Mouse (Mus musculus) brain, adult 2 months (tissue): ENCODE measurements around the gene Camta1.

Source experiments
- DNase-seq: peaks from one replicate; pipeline ENCODE4 v3.0.0; 2011; ENCODE audit warnings: low read depth, low spot score

The Camta1 gene

DNA sequence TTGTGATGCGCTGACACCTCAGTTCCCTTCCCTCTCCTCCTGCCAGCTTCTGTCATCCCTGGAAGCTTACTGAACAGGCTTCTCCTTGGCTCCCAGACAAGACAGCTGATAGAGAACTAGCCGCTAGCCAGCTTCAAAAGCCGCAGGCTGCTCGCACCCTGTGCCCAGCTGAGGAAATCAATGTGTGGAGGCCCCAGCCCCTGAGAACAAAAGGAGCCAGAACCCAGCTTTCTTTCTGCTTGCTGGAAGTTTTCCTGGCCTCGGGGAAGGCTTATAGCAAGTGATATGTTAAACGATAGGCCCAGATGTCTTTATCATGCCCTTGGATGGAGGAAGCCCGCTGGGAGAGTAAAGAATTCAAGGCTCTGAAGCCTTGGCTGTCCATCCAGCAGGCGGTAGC is 411.7 kb downstream of the Camta1 start:
- DNase-seq = peak; percentile 35

DNA sequence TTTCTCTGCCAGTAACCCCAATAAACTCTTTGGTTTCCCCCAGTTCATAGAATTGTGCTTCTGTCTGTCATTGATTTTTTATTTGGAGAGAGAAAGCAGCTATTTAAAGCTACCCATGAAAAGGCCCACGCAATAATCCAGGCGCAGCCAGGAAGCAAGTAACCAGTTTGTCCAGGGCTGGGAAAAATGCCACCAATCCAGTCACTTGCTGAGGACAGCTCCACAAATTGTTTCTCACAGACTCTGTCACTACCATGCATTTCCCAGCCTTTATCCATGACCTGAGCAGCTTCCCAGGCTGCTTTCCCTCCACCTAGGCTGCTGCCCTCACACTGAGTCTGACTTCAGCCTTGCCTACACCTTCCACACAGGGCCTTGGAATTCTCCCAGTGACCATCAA is 413.3 kb downstream of the Camta1 start:
- peak; percentile 73 for DNase-seq

DNA sequence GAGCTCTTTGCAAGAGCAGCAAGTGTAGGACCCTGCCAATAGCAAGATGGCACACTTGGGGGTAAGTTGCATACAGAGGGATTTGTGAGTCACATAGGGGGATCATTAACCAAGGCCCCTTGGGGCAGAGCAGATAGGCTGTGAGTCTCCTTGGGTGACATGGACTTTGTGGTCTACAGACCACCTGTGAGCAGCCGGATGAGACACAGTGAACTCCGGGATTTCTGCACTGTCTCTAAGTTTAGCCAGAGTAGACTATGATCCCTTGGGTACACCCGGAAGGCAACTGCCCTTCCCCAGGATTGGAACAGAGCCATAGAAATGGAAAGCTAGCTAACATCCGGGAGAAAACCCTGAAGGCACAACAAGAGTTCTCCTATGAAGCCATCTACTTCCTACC is 417.0 kb downstream of the Camta1 start:
- no peak for DNase-seq

DNA sequence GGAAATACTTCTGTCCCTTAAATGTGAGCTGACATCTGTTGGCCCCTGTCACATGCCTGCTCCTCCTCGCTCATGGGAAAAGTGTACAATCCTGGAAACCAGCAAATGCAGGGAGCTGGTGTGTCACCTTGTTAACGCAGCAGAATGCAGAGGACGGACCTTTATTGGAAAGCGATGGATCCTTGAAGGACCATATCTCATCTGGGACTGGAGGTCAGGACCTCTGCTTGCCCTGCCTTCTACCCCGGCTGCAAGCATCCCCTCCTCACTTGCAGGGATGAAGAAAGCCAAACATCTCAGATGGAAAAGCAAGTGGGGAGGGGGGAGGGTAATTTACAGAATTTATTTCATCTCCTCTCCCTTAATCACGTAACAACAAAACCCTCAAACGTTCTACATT is 423.1 kb downstream of the Camta1 start:
- no peak for DNase-seq

DNA sequence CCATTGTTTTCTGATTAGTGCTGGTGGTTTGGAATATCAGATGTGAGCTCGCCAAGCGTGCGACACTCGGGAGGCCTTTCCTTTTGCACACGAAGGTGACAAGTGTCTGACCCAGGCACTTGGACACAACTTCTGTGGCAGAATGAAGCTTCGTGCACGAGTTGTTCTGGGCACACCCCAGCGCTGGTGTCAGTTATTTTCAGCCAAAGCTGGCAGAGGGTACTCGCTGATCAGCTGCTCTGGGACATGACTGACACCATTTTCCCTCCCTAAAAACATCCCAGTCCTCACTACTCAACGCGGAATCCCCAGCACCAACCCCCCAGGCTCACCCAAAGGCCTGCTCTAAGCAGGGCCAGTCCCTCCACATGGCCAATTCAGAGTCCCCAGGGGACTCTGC is 423.8 kb downstream of the Camta1 start:
- no peak for DNase-seq

DNA sequence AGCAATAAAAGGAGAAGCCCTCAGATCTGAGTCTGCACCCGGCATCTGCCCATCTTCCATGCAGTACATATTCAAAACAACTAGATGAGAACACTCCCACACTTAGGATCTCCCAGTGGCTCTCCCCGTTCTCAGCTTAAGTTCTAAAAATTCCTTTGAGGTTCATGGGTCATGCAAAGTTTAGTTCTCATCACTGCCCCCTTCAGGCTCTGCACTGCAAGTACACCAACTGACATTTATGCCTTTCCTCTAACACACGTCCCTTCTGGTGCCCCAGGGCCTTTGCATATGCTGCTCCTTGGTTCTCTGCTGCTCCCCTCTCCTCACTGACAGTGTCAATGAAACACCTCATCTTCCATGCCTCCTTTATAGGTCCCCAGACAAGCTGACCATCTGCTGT is 436.5 kb downstream of the Camta1 start:
- no peak for DNase-seq

DNA sequence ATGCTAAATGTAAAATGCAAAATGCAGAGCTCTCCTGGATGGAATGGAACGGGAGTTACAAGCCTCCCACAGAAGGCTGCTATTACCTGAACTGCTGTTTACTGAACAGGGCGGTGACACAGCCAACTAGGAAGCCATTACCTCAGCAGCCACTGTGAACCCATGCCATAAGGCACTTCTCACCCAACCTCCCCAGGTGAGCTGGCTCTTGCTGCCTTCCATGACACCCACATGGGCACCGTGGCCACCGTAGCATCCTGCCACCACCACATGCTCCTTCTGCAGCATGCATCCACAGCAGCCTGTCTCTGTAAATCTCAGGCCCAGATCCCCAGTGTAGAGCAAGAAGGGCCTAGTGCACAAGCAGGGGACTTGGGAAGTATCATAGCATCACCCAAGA is 438.8 kb downstream of the Camta1 start:
- peak; percentile 26 for DNase-seq

DNA sequence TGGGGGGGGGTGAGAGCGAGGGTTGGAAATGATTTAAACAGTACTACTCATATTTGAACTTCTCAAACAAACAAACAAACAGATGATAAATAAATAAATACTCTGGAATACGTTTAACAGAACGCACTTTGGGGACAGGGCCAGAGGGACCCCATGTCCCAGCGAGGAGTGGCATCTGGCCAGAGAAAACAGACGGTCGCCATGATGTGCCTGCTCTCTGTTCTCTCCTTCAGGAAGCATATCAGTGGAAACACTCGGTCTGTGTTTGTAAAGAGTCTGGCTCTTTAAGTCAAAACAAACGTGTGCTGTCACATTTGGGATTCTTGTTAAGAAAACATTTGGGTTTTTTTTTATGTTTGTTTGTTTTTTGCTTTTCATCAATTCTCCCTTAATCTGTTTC is 439.3 kb downstream of the Camta1 start:
- no peak for DNase-seq

DNA sequence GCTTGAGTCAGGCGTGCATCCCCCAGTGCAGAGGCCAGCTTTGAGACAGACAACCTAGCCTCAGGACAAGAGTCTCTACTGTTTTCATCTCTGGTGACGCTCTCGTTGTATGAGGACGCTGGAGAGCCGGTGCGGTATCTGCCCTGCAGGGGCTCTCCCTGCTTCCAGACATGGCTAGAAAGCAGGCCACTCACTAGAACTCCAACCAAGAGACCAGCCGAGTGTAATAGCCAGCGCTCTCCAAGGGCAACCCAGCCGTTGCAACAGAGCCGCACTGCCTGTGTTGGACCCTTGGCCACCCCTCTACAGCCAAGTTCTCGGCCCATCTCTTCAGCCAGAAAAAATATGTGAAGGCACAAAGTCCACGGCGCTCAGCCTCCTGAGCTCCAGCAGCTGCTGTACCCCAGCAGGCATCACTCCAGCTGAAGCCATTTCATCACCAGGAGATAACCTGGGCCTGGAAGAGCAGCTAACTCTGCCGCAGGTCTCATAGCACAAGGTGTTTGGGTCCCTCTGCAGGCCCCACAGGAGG is 443.3 kb downstream of the Camta1 start:
- DNase-seq = no peak

DNA sequence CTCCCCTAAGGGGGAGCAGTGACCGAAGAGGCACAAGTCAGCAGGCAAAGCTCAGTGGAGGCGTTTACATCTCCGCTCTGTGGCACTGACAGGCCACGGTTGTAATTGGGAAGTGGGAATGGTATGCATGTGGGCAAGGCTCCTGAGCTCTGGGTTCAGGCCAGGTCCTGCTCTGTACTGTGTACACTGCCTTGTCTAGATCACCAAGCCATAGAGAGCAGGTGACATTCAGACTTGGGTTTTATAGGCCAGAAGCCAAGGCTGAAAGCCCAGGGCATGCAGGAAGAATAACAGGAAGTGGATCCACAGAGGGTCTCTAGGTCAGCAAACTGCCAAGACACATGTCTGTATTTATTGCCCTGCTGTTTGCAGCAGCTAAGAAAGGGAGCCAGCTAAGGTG is 445.9 kb downstream of the Camta1 start:
- DNase-seq = no peak

DNA sequence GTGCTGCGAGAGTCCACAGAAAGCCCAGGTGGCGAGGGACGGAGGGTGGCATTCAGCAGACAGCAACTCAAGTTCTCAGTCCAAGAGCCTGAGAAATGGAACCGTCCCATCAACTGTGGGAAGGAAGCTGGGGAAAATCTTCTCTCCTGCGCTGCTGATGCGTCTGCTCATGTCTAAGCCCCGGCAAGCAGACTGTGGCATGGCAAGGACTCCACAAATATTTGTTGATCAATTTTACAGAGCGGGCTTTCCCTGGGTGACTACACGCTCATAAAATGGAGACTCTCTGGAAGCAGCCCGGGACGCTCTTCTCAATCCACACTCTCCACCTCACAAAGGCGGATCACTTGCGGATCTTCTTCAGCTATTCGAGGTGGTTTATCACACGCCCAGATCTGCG is 446.3 kb downstream of the Camta1 start:
- DNase-seq = no peak

DNA sequence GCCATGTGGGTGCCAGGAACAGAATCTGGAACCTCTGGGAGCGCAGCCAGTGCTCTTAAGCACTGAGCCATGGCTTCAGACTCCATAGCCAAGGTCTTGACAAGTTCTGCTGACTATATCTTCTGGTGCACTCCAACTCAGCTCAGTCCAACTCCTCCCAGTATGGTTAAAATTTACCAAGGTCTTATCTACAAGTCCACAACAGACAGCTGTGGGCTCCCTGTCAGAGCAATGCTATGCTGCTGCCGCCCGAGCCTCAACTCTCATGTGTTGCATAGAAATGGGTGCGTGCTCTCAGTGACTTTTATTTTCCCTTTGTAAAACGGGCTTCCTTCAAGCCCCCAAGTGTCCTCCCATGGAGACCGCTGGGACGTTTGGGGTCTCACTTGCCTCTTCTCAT is 446.7 kb downstream of the Camta1 start:
- no peak for DNase-seq

DNA sequence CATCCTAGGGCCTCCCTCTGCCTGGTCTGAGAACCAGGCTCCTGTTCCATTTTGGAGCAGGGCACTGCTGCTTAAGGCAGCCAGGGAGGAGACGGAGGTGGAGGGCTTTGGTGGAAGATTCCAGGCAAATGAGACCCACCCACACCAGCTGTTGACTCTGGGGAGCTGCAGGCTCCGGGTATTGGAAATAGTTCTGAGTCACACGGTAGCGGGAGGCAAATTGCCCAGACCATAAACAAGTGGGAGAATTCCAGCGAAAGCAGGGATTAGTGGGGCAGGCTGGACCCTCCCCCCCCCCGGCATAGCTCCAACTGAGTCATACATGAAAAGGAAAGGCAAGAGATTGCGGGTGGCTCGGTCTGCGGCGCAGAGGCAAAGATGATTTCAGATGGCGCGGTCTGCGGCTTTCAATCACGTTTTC is 450.0 kb downstream of the Camta1 start:
- peak; percentile 96 for DNase-seq

DNA sequence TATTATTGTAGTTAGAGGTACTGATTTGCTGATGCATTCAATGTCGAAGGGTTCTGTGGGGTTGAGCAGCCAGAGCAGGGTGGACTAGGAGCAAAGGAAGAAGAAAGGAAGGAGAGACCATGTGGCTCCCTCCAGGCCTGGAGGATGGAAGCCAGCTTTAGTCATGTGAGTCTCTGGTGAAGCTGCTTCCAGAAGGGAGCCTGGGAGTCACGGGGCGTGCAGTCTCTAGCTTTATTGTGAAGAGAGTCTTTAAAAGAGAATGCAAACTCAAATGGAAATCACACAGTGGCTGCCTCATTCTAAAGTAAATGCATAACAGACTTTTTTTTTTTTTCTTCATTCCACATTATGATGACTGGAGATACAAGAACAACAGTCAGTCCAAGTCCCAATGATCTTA is 450.7 kb downstream of the Camta1 start:
- peak; percentile 70 for DNase-seq

DNA sequence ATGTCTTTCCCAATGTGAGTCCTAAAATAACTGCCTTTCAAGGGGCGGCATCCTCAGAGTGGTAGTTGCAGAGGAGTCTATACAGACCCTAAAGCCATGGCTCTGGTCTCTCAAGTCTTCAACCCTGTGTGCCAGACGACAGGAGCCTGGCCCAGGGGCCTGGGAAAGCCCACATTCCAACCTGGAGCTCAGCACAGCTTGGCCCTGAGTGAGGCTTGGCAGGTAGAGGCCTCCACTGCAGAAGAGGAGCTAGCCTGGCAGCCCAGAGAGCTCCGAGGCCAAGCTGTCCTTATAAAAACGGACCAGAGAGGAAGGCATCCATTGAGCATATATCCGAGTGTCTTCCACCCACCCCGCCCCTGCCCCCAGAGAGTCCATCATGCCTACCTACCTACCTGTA is 452.4 kb downstream of the Camta1 start:
- DNase-seq = no peak

DNA sequence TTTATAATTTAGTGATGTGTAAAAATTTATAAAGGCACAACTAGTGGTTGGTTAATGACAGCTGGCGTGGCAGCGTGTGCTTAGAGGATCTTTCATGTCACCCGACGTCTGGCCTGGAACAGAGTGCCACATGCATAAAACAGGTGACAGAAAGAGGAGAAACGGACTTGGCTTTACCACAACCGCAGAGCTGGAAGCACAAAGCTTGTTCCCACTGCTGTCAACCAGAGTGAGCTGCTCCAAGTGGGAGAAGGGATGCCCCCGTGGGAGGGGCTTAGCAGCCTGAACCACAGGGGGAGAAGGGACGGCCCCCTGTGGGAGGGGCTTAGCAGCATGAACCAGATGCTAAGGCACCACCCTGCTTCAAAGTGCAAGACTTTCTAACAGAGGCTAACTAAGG is 452.9 kb downstream of the Camta1 start:
- no peak for DNase-seq

DNA sequence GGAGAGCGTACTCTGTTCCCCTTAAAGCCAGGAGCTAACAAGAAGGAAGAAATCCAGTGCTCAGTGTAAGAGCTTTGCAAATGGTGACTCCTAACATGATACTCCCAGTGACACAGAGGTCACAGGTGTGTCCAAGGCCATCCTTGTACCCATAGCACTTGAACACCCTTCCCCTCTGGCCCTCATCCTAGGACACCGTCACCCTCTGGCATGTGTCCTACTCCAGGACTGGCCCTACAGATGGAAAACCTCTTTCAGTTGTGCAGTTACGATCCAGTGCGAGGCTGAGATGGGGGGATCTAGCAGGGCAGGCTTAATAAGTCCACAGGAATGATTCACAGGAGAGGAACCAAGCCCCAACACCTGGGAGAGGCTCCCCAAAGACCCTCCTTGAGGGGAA is 453.4 kb downstream of the Camta1 start:
- no peak for DNase-seq

DNA sequence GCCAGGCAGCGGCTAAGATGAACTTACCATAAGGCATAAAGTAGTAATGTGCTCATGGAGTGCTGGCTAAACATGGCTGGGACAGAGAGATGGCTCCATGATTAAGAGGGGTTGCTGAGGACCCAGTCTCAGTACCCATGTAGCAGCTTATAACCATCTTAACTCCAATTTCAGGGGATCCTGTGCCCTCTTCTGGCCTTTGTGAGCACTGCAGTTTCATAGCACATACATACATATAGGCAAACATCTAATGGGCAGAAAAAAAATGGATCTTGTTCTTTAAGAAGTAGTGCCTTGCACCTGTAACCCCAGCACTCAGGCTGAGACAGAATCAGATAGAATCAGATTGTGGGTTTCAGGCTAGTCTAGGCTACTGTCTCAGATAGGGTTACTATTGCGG is 454.5 kb downstream of the Camta1 start:
- no peak for DNase-seq

DNA sequence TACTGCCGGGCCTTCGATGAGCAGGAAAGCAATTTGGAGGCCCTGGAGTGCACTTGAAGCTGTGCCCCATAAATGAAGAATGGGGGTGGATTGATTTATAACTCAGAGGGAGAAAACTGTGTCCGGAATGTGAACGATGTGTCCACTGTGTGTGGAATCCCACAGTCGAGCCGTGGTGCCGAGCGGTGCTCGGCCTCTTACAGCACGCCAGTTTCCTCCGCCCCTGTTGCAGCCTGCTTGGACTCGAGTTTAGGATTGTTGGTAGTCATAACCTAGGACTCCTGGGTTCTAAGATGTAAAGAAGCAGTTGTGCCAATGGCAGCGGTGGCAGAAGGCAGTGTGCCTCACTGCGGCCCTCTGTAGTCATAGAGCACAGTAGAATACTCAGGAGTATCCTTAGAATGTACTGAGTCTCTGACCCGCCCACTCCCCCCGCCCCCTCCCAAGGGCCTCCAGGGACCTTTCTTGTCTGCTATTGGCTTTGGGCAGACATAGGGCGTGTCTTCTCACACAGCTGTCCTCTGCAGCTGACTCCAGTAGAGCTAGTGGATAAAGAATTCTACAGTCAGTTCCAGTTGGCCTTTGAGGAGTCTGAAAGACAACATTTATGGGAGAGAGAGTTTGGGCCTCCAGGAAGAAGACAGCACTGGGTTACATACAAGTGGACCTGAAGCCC is 457.0 kb downstream of the Camta1 start:
- no peak for DNase-seq

DNA sequence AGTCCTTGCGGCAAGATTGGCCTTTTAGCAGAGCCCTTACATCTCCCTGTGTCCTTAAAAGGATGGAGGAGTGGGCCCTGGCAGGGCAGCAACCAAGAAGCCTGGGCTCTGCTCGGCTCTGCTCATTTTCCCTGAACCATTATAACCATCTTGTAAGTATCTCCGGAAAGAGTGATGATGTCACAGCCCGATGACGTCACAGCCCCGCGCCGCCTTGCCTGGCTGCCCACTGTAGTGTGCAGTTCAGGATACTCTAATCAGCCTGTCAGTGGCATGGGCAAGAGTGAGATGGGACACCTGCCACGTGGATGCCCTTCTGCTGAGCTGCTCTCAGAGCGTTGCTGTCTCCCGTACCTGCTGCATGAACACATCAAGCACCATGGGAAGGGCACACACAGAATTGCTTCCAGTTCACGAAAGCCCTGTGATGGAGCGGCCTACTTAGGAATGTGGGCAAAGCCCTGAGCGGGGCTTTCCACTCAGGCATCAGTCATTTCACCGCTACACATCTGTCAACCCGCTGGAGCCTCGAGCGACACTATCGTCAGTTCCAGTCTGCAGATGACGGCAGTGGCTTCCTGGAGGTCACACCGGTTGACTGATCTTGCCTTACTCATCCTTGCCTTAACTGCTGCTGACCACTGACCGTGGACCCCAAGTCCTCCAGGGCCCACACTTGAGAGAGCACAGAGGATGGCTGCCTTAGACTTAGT is 459.8 kb downstream of the Camta1 start:
- no peak for DNase-seq

DNA sequence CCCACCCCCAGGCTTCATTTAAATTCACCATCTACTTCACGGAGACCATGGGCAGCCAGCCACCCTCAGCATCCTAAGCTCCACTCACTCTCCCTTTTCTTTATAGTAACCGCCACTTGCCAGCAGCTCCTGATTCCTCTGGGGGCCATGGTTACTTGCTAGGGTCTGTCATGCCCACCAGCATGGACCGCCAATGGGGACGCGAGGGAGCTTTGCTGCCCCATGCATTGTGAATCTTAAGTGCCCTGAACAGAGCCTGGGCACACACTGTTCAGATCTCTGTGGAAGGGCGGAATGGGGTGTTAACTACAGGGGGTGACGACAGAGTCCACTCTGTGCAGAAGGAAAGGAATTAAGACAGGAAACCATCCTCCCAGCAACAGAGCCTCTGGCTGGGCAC is 465.1 kb downstream of the Camta1 start:
- no peak for DNase-seq

DNA sequence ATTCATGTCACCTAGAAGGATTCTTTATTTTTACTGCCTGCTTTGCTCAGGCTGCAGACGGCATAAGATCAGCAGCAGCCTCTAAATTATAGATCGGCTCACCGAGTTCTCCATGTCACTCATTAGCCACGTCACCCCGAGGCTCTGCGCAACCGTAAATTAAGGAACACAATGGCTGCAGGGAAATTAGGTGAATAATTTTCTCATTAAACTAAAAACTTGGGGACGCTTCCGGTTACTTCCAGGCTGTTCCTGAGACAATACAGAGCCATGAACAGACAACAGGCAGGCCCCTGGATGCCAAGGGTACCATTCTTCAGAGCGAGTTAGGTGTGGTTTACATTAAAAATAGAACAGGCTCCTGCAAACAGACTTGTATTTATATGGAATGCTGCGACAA is 472.3 kb downstream of the Camta1 start:
- no peak for DNase-seq

DNA sequence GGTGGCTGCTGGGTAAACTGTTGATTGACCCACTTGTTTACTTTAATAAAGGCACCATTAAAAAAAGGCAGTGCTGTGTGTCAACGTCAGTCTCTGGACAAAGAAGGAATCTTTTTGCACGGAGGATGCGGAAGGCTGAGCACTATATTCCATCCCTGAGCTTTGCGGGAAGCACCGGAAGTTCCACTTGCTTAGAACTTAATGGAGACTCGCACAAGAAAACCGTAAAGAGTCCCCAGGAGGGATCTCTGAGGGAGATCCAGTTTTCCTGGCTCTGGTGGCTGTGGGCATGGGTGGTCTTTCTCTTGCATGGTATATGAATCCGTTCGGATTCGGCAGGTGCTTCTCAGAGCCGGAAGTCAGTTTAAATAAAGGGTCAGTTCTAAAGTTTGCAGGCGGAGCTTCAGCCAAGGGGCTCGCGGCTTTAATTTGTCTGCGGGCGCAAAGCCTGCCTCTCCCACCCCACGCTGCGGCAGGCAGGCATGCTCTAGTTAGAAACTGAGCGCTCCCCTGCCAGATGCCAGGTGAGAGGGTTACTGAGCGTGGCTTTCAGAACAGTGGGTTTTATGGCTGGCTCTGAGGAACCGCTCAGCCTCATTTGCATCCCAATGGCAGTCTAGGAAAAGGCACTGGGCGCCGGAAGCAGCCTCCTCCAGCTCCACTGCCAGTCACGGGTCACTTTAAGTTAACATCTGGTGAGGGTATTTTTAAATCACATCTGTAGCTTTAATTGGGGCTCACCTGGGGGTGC is 474.8 kb downstream of the Camta1 start:
- DNase-seq = peak; percentile 27
